22 mouse cellular contexts compared by ENCODE assay signal in genomic region chr1:63805095-63805494, GRCm38 (mm10). TPM values are rescaled to one million over a fixed set of nuclear protein-coding genes. Genes with fewer than 3 reads are reported as not detected.
"Had no signal": no experiment of that assay in that cellular context is flagged by ENCODE, and none has a peak within 500 bp of the region (broad histone marks: within the 10 kb centered on the region; RNA-seq: fewer than 3 reads in every experiment).

No protein-coding gene starts in this region.

- H3K4me3 ChIP-seq: neural tube, embryonic 13.5 days; neural tube, embryonic 15.5 days; stomach, embryonic 15.5 days had no signal

- H3K9ac ChIP-seq: neural tube, embryonic 13.5 days; neural tube, embryonic 15.5 days; stomach, embryonic 15.5 days had no signal

- H3K27me3 ChIP-seq: neural tube, embryonic 13.5 days; neural tube, embryonic 15.5 days; stomach, embryonic 15.5 days had no signal

- H3K4me1 ChIP-seq: neural tube, embryonic 15.5 days; stomach, embryonic 15.5 days had no signal

- H3K4me2 ChIP-seq: neural tube, embryonic 13.5 days; neural tube, embryonic 15.5 days; stomach, embryonic 15.5 days had no signal

- H3K36me3 ChIP-seq: neural tube, embryonic 13.5 days; neural tube, embryonic 15.5 days; stomach, embryonic 15.5 days had no signal

- DNase-seq: retina, postnatal 1 day; right cerebral cortex, adult 18-20 months; right cerebral cortex, postnatal 14 days; right cerebral cortex, postnatal 25 days; right cerebral cortex, postnatal 4 days; spleen, adult 18-20 months; thymus, adult 18-20 months; thymus, adult 2 months; thymus, postnatal 14 days; thymus, postnatal 25 days; thymus, postnatal 36 days; thymus, postnatal 4 days had no signal

- H3K9me3 ChIP-seq: neural tube, embryonic 13.5 days; neural tube, embryonic 15.5 days; stomach, embryonic 15.5 days had no signal

- H3K27ac ChIP-seq: neural tube, embryonic 13.5 days; neural tube, embryonic 15.5 days; stomach, embryonic 15.5 days; stomach, postnatal 0 days had no signal

RNA-seq across cellular contexts. Expression of gene 4933402D24Rik, which starts 36.0 kb away (rescaled TPM):
- total RNA-seq: neutrophil, adult 5-6 weeks had no signal
- polyA plus RNA-seq: small intestine, adult 2 months; spleen, adult 2 months; stomach, embryonic 16.5 days; stomach, postnatal 0 days; thymus, adult 2 months; thymus, postnatal 0 days; urinary bladder, adult 2 months had no signal
